1 mouse cellular context compared by ENCODE assay signal in genomic region chr15:101144779-101145178, GRCm38 (mm10).
TF ChIP-seq lines count a peak whose summit lies in the region.

No protein-coding gene starts in this region.

TF ChIP-seq in CH12.LX, 34 proteins besides CTCF, POLR2A, EP300 and RAD21 (continued from another document):
- peak; percentile 52; the same call in 1 of the 2 replicates for TF ChIP-seq TBP (conservative IDR thresholded peaks at IDR 0.05; ENCODE audit: low read depth, low read length)
- peak; percentile 8; the same call in 1 of the 2 replicates for TF ChIP-seq HCFC1 (IDR thresholded peaks at IDR 0.05; ENCODE audit: low read depth, low read length)
- TF ChIP-seq SIN3A (IDR thresholded peaks at IDR 0.05; ENCODE audit: low read length): no peak
